Mouse (Mus musculus): Measurements from ENCODE around the gene Dlx5. TPM values are rescaled to one million over a fixed set of nuclear protein-coding genes. Genes with fewer than 3 reads are reported as not detected.

Gene Dlx5
- total RNA-seq, 2 experiments from 2014 or later, result 4.7 to 5.8 TPM

GRCm38 (mm10) chr6:6875676-6876075 lies 6.2 kb downstream of the Dlx5 start:
- DNase-seq, result no peak

DNA sequence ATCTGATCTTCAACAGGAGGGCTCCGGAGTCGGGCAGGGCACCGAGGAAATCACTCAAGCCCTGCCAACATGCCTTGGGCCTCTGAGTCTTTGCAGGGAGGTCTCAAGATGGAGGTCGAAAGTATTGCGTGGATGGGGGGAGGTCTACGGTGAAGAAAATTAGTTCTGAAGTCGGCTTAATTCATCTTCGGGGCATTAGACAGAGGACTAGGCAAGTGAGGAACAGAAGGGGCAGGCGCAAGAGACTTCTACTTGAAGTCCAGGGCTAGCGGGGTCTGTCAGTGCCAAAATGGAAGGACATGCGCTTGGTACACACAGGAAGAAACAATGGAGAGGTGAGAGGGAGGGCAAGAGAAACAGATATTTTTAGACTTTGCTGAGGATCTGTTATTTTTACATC lies 6.7 kb downstream of the Dlx5 start:
- DNase-seq, result no peak

DNA sequence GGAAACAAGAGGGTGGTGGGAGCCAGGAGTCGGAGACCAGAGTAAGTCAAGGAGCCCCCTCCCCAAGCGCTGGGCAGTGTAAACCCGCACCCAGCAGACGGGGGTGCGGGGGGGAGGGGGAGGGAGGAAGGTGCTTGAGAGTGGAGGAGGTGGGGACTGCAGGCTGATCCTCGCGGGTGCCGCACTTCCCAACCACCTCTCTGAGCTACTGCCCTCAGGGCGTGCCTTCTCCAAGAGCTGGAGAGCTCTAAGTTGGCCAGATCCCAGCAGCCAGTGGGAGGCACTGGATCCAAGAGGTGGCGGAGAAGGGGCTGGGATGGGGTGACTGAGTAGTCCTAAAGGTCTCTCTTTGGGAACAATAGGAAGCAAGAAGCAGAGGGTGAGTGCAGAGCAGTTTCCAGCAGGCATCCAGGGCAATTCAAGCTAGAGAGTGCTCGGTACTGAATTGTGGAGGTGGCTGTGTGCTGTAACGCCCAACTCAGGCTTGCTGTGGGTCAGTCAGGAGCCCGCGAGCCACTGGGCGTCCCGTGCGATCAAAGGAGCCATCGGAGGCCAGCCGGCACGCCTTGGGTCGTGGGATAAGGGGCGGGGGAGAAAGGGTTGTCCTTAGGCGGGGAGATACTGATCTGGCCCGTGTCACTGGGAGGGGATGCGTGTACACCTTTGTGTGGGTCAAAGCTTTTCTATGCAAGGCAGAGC lies 7.7 kb downstream of the Dlx5 start:
- no peak for DNase-seq

- DNase-seq, result no peak
Observed at GRCm38 (mm10) chr6:6873476-6874072, 8.3 kb downstream of the Dlx5 start.

- no peak for DNase-seq
Observed at GRCm38 (mm10) chr6:6872873-6873272, 9.0 kb downstream of the Dlx5 start.

GRCm38 (mm10) chr6:6871692-6872091 lies 10.2 kb downstream of the Dlx5 start:
- DNase-seq, result no peak

DNA sequence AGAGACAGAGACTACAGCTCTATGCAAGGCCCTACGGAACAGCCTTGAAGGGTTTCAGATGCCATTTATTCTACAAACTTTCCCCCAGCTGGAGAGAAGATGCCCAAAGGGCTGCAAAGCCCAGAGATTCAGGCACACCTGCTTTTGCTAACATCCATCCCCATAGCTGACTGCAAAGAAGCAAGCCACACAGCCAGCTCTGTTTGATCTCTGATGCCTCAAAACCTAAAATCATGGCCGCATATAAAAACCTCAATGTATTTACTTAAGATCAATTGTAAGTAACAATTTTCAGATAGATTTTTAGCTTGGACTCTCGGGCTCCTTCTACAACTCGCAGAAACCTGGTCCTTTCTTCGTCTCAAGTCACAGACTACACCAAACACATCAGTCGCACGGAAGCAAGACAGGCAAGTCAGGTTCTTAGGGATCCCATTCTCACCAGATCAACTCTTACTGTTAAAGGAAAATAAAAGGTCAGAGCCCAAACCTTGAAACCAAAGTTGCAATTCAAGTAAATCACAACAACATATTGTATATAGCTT lies 10.9 kb downstream of the Dlx5 start:
- no peak for DNase-seq

- no peak for DNase-seq
Observed at GRCm38 (mm10) chr6:6869961-6870800, 11.7 kb downstream of the Dlx5 start.

DNA sequence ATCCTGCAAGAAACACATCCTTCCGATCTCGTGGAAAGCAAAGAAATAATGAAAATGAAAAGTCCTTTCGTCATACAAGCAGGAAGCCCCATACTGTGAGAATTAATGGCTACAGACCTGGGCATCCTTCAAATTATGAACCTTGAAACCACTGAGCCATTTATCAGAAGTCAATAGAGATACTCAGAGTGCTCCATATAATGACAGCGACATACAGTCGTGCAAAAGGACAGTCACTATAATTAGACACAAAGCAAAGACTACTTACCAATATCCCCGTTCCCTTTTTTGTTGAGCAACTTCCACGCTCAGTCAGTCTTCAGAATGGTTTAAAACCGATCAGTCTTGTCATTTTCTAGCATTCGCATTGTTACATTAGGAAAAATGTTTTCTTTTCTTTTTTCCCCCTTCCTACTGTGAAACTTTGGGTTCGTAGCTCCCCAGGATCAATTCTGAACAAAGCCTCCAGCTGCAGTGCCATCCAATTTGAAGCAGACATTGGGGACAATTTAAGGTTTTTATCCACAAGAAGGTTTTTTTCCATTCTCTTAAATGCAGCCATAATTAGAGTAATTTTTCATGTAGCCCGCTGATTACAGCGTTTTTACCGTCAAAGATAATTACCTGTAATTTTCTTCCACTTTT lies 12.7 kb downstream of the Dlx5 start:
- no peak for DNase-seq

DNA sequence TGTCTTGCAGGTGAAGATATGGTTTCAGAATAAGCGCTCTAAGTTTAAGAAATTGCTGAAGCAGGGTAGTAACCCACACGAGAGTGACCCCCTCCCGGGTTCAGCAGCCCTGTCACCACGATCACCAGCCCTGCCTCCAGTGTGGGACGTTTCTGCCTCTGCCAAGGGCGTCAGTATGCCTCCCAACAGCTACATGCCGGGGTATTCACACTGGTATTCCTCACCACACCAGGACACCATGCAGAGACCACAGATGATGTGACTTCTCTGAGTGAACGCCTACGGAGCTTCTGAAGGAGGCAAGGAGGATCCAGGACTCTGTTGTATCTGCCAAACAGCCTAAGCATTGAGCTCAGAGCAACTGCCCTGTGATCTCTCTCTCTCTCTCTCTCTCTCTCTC lies 14.9 kb downstream of the Dlx5 start:
- no peak for DNase-seq

- DNase-seq, result no peak
Observed at GRCm38 (mm10) chr6:6864441-6865440, 17.1 kb downstream of the Dlx5 start.

DNA sequence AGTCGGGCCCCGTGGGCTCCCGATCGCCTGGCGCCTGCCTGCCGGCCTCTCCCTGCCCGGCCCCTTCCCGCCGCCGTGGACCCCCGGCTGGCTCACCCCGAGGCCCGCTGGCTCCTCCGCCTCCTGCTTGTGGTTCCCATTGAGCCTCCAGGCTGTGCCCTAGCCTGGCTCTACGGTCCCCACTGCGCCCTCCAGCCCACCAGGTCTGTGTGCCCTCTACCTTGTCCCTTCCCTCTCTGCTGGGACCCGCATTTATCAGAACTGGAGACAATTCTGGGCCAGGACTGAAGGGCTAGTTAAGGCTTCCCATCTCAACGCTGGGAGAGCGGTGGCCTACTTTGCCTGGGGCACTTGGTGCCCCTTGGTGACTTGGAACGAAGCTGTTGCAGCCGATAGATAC lies 17.9 kb downstream of the Dlx5 start:
- DNase-seq, result no peak

DNA sequence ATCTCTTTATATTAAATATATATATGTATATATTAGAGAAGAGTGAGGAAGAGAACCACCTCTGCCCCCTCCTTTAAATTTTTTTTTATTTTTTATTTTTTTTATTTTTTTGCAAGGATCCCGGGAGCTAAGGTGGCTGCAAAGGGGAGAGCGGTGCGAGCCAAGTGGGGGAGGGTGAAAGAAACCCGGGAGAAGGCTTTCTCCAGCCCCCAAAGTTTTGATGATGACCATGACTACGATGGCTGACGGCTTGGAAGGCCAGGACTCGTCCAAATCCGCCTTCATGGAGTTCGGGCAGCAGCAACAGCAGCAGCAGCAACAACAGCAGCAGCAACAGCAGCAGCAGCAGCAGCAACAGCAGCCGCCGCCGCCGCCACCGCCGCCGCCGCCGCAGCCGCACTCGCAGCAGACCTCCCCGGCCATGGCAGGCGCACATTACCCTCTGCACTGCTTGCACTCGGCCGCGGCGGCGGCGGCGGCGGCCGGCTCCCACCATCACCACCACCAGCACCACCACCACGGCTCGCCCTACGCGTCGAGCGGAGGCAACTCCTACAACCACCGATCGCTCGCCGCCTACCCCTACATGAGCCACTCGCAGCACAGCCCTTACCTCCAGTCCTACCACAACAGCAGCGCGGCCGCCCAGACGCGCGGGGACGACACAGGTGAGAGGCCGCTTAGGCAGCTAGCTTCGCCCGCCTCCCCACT lies 18.6 kb downstream of the Dlx5 start, which contains the start of gene Dlx6:
Dlx6 (plus strand) TSS at position 175 of the 711 bp plus-strand sequence.
- no peak for DNase-seq

GRCm38 (mm10) chr6:6862611-6863010 lies 19.3 kb downstream of the Dlx5 start:
- DNase-seq, result no peak

GRCm38 (mm10) chr6:6861798-6862428 lies 20.0 kb downstream of the Dlx5 start:
- no peak for DNase-seq

- no peak for DNase-seq
Observed at GRCm38 (mm10) chr6:6861086-6861797, 20.6 kb downstream of the Dlx5 start.

- no peak for DNase-seq
Observed at GRCm38 (mm10) chr6:6860411-6861085, 21.3 kb downstream of the Dlx5 start.

DNA sequence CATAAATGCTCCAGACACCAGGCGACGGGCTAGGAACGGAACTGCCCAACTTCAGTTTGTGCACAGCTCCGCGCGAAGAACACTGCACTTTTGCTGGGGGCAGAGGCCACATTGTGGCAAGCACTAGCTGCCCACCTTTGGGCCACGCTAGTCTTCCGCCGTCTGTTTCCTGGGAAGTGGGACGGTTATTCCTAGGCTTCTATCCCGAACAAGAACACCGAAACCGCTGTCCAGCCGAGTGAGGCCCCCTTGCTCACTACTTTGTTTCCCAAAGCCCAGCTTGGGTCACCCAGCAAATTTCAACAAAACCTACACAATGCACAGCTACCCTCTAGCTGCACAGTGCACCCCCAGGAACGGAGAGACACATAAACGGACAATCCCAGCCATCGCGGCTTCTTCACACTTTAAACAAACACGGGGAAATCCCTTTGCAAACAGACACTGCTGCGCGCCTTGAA lies 21.9 kb downstream of the Dlx5 start:
- no peak for DNase-seq
